Mouse (Mus musculus) CH12.LX (cell line): ENCODE measurements around the gene Ggt5. TPM values are rescaled to one million over a fixed set of nuclear protein-coding genes. Genes with fewer than 3 reads are reported as not detected.

Source experiments
- DNase-seq: peaks from one replicate; pipeline ENCODE4 v3.0.0-alpha.2; 2013; ENCODE audit errors: extremely low read depth
- H3K27ac ChIP-seq: 2 replicates; pipeline ENCODE4 v1.5.1; 2012; ENCODE audit warnings: low read depth, mild to moderate bottlenecking, control low read depth, moderate library complexity; ENCODE audit not compliant: insufficient read depth
- H3K27me3 ChIP-seq: replicated peaks from 2 replicates; pipeline ENCODE3; 2012; ENCODE audit warnings: inconsistent platforms
- H3K36me3 ChIP-seq, 2 experiments: replicated peaks in 1 of 2; 2 replicates each; pipeline versions ENCODE3 to v1.6.1; 2012; ENCODE audit warnings: inconsistent platforms in 1 of 2, low read length in 1 of 2, mild to moderate bottlenecking in 1 of 2, mixed read lengths in 1 of 2, moderate library complexity in 1 of 2; ENCODE audit not compliant: control insufficient read depth in 1 of 2, insufficient read depth in 1 of 2
- H3K4me1 ChIP-seq, 2 experiments: 2 replicates each; pipeline ENCODE4 v1.6.1; 2012; ENCODE audit warnings: inconsistent platforms in 1 of 2, moderate library complexity in 1 of 2; ENCODE audit not compliant: insufficient read depth in 2 of 2, control insufficient read depth in 1 of 2
- H3K4me2 ChIP-seq: 2 replicates; pipeline ENCODE4 v1.6.1; 2012; ENCODE audit warnings: low read depth, mild to moderate bottlenecking, control low read depth; ENCODE audit not compliant: poor library complexity, insufficient read depth, severe bottlenecking
- H3K4me3 ChIP-seq, 3 experiments: fragments of 150-350 bp in 1 of 3; sonication (generic) in 1 of 3; replicated peaks in 1 of 3; 2 replicates each; pipeline versions ENCODE3 to v1.5.1; 2011 to 2012; ENCODE audit warnings: low read depth in 2 of 3, low read length in 2 of 3, mild to moderate bottlenecking in 2 of 3, moderate library complexity in 2 of 3, control low read depth in 1 of 3, improper control_type of control experiment in 1 of 3, inconsistent platforms in 1 of 3, mixed read lengths in 1 of 3; ENCODE audit not compliant: poor library complexity in 1 of 3
- H3K79me2 ChIP-seq: replicated peaks from 2 replicates; pipeline ENCODE4 v1.6.1; 2012; ENCODE audit warnings: mild to moderate bottlenecking, moderate library complexity; ENCODE audit not compliant: control insufficient read depth, poor library complexity, insufficient read depth, severe bottlenecking; ENCODE audit errors: extremely low read depth
- H3K9ac ChIP-seq: 2 replicates; pipeline ENCODE4 v1.6.1; 2012; ENCODE audit warnings: low read depth, mild to moderate bottlenecking, control low read depth, moderate library complexity; ENCODE audit not compliant: insufficient read depth
- H3K9me3 ChIP-seq: replicated peaks from 2 replicates; pipeline ENCODE3; 2012; ENCODE audit warnings: low read length, inconsistent platforms, mixed read lengths
- BHLHE40 ChIP-seq: IDR thresholded peaks from 2 replicates; pipeline ENCODE4 v1.6.1; 2011; ENCODE audit warnings: mild to moderate bottlenecking, low read depth, low read length, improper control_type of control experiment
- CTCF ChIP-seq, 2 experiments: IDR thresholded peaks in 1 of 2; conservative IDR thresholded peaks in 1 of 2; 2 replicates each; pipeline ENCODE4 v1.5.1; 2011 to 2012; ENCODE audit warnings: low read depth in 2 of 2, low read length in 2 of 2, improper control_type of control experiment in 1 of 2, inconsistent platforms in 1 of 2, mild to moderate bottlenecking in 1 of 2, moderate library complexity in 1 of 2
- E2F4 ChIP-seq: IDR thresholded peaks from 2 replicates; pipeline ENCODE4 v1.6.1; 2011; ENCODE audit warnings: low read depth, low read length, improper control_type of control experiment; ENCODE audit not compliant: insufficient replicate concordance
- GABPA ChIP-seq: IDR thresholded peaks from 2 replicates; pipeline ENCODE4 v1.6.1; 2012; ENCODE audit warnings: low read depth, low read length, improper control_type of control experiment, inconsistent platforms; ENCODE audit not compliant: insufficient replicate concordance
- IRF4 ChIP-seq: IDR thresholded peaks from 2 replicates; pipeline ENCODE4 v1.6.1; 2014; ENCODE audit warnings: low read depth, mild to moderate bottlenecking, inconsistent platforms, low read length, improper control_type of control experiment
- JUND ChIP-seq: conservative IDR thresholded peaks from 2 replicates; pipeline ENCODE4 v1.6.1; 2011; ENCODE audit warnings: low read depth, low read length, improper control_type of control experiment
- KAT2A ChIP-seq: IDR thresholded peaks from 2 replicates; pipeline ENCODE4 v1.6.1; 2012; ENCODE audit warnings: low read length, improper control_type of control experiment, inconsistent platforms; ENCODE audit not compliant: insufficient replicate concordance
- MAX ChIP-seq: IDR thresholded peaks from 2 replicates; pipeline ENCODE4 v1.6.1; 2011; ENCODE audit warnings: low read length, improper control_type of control experiment
- MAZ ChIP-seq: IDR thresholded peaks from 2 replicates; pipeline ENCODE4 v1.6.1; 2012; ENCODE audit warnings: low read depth, mild to moderate bottlenecking, inconsistent platforms, low read length, improper control_type of control experiment, moderate library complexity
- MEF2A ChIP-seq: IDR thresholded peaks from 2 replicates; pipeline ENCODE4 v1.6.1; 2014; ENCODE audit warnings: low read depth, mild to moderate bottlenecking, inconsistent platforms, low read length, improper control_type of control experiment, borderline replicate concordance
- NRF1 ChIP-seq: IDR thresholded peaks from 2 replicates; pipeline ENCODE4 v1.6.1; 2014; ENCODE audit warnings: low read depth, mild to moderate bottlenecking, inconsistent platforms, low read length, improper control_type of control experiment, moderate library complexity
- PAX5 ChIP-seq: IDR thresholded peaks from 2 replicates; pipeline ENCODE4 v1.6.1; 2012; ENCODE audit warnings: low read length, inconsistent platforms, mixed read lengths
- POLR2A ChIP-seq: IDR thresholded peaks from 2 replicates; pipeline ENCODE4 v1.6.1; 2011; ENCODE audit warnings: low read depth, mild to moderate bottlenecking, improper control_type of control experiment, low read length
- RAD21 ChIP-seq: IDR thresholded peaks from 2 replicates; pipeline ENCODE4 v1.6.1; 2011; ENCODE audit warnings: low read depth, mild to moderate bottlenecking, low read length, improper control_type of control experiment, moderate library complexity
- SIN3A ChIP-seq: IDR thresholded peaks from 2 replicates; pipeline ENCODE4 v1.6.1; 2012; ENCODE audit warnings: low read length, improper control_type of control experiment, inconsistent platforms
- SMC3 ChIP-seq: IDR thresholded peaks from 2 replicates; pipeline ENCODE4 v1.6.1; 2011; ENCODE audit warnings: low read depth, low read length, improper control_type of control experiment
- TCF12 ChIP-seq: IDR thresholded peaks from 2 replicates; pipeline ENCODE4 v1.6.1; 2014; ENCODE audit warnings: low read depth, mild to moderate bottlenecking, inconsistent platforms, low read length, improper control_type of control experiment
- ZC3H11A ChIP-seq: IDR thresholded peaks from 2 replicates; pipeline ENCODE4 v1.6.1; 2012; ENCODE audit warnings: low read depth, mild to moderate bottlenecking, inconsistent platforms, low read length, improper control_type of control experiment
- ZKSCAN1 ChIP-seq: IDR thresholded peaks from 2 replicates; pipeline ENCODE4 v1.6.1; 2012; ENCODE audit warnings: low read depth, inconsistent platforms, low read length, improper control_type of control experiment, borderline replicate concordance
- ZMIZ1 ChIP-seq: IDR thresholded peaks from 2 replicates; pipeline ENCODE4 v1.6.1; 2012; ENCODE audit warnings: low read depth, mild to moderate bottlenecking, inconsistent platforms, low read length, improper control_type of control experiment
- ZNF384 ChIP-seq: IDR thresholded peaks from 2 replicates; pipeline ENCODE4 v1.6.1; 2012; ENCODE audit warnings: low read depth, low read length, improper control_type of control experiment, inconsistent platforms
- dilution Hi-C: fragments of 300-500 bp; cut with MboI; formaldehyde crosslinking; loops from 2 replicates; pipeline ENCODE4 v1.14.3; 2020; ENCODE audit warnings: low sequenced_read_pairs; ENCODE audit not compliant: extremely low pct_unique_long_range_greater_than_20kb, extremely low pct_ligation_motif_present
- in situ Hi-C: fragments of 300-500 bp; cut with MboI; formaldehyde crosslinking; loops from 3 replicates; pipeline ENCODE4 v1.14.3; 2019; ENCODE audit warnings: low sequenced_read_pairs, low pct_ligation_motif_present, low pct_unique_long_range_greater_than_20kb, mixed read lengths
- polyA plus RNA-seq: library from polyadenylated mRNA; unstranded; fragments of >175 nt; gene quantifications from 2 replicates; pipeline ENCODE4 v1.2.1, GENCODE M21; 2012; ENCODE audit warnings: low read depth; ENCODE audit not compliant: insufficient read length
- total RNA-seq, 2 experiments: library from RNA; depleted of rRNA; stranded (reverse); fragments of 300-350 nt in 1 of 2; fragments of >200 nt in 1 of 2; gene quantifications; 2 replicates each; pipeline ENCODE4 v1.2.3; 2012 to 2014

Gene Ggt5
- total and polyA plus RNA-seq, 3 experiments = not detected

DNA sequence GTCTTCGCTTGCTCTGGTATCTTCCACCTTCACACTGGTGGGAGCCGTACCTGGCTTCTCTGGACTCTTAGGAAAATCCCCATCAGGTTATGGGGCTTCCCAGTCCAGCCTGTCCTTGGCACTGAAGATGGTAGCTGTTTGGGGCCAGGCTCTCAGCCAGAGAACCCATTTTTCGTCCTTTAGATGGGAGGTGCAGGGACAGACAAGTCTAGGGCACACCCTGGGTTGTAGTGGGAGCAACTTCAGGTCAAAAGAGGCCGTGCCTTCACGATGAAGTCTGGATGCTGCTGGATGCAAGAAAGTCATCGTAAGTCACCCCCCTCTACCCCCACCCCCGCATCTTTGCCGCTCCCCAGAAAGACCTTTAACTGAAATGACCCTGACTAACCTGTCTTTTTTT, 45.5 kb downstream of the Ggt5 start:
- dilution Hi-C loops (no loop called here), in situ Hi-C loops (loop anchor here (10.0 kb wide), 1 partner anchor 50 kb away; the partner anchor contains the start of gene Ggt5)
- Histone ChIP-seq H3K4me2 (no peak overlapping the region), H3K4me1 (peaks cover 10 to 18% of the 10 kb centered on the region in 2 experiments; a peak in 3 of 4 replicates), H3K9me3 (peaks cover 3% of the 10 kb centered on the region), H3K27me3 (no peaks in the 10 kb centered on the region), H3K36me3 (peaks cover 0 to 30% of the 10 kb centered on the region in 2 experiments), H3K9ac (no peak overlapping the region), H3K79me2 (no peaks in the 10 kb centered on the region), H3K4me3 (no peak overlapping the region), H3K27ac (no peak overlapping the region)
- DNase-seq = no peak
- TF ChIP-seq ZC3H11A (no peak), JUND (no peak), SIN3A (no peak), SMC3 (no peak), POLR2A (no peak), IRF4 (no peak), NRF1 (no peak), KAT2A (no peak), MAX (no peak), GABPA (no peak), BHLHE40 (no peak), ZNF384 (no peak), MEF2A (no peak), E2F4 (no peak), ZKSCAN1 (no peak), TCF12 (no peak), ZMIZ1 (no peak), PAX5 (no peak), CTCF (conservative IDR thresholded peaks at IDR 0.05 in 1 of 2, IDR thresholded peaks at IDR 0.05 in 1 of 2; ENCODE audit: low read depth in 2 of 2, low read length in 2 of 2) (no peak), MAZ (no peak)

DNA sequence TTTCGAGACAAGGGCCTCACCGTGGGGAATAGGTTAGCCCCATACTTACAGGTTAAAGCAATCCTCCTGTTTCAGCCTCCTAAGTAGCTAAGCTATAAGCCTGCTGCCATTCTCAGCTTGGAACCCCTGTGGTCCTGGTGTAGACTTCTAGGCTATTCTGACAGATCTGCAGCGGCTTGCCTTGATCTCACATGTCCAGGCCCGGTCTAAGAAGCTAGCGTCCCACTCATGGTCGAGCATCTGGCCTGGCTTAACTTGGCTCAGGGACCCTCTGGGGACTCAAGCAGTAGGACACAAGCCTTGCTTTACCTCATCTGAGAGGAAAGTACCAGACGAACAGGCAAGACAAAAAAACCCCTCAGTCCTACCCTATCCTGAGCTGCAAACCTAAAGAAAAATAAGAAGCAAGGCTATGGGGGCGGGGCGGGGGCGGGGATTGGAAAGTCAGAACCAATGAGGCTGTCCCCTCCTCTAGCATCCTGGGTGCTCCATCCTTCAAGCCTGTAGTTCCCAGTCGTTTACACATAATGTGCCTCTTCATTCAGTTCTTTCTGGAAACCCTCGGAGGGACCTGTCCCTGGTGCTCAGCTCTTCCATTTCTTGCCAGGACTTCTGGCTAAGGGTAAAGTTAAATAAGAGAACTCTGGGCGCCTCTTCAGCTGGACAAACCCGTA, 46.0 kb downstream of the Ggt5 start:
- no peaks in the 10 kb centered on the region for H3K9me3 ChIP-seq
- H3K9ac ChIP-seq = no peak overlapping the region
- no peak overlapping the region for H3K4me3 ChIP-seq
- peak overlapping the region; percentile 55 for H3K4me2 ChIP-seq
- dilution Hi-C loops (no loop called here), in situ Hi-C loops (loop anchor here (10.0 kb wide), 1 partner anchor 50 kb away; the partner anchor contains the start of gene Ggt5)
- no peaks in the 10 kb centered on the region for H3K27me3 ChIP-seq
- H3K36me3 ChIP-seq = peaks cover 0 to 35% of the 10 kb centered on the region in 2 experiments
- H3K27ac ChIP-seq = no peak overlapping the region
- peaks cover 10 to 18% of the 10 kb centered on the region in 2 experiments; a peak in 3 of 4 replicates for H3K4me1 ChIP-seq
- peak; percentile 10 for DNase-seq
- TF ChIP-seq ZMIZ1 (no peak), MEF2A (no peak), RAD21 (no peak)
- TF ChIP-seq, all 38 proteins: peak for 0
- no peaks in the 10 kb centered on the region for H3K79me2 ChIP-seq
